Mouse (Mus musculus) left cerebral cortex, postnatal 4 days (tissue): ENCODE data around the gene Lmf2. TPM values are rescaled to one million over a fixed set of nuclear protein-coding genes. Genes with fewer than 3 reads are reported as not detected.

Experiments used
- DNase-seq: peaks from one replicate; pipeline ENCODE4 v3.0.0-alpha.2; 2022
- intact Hi-C: fragments of 180-260 bp; cut with DNase I; formaldehyde crosslinking; loops from one replicate; pipeline ENCODE4 v1.15.1; 2025
- microRNA-seq: library from miRNA; unstranded; fragments of <30 nt; microRNA quantifications from one replicate; pipeline ENCODE4 v1.2.0, GENCODE M21; 2022
- total RNA-seq, 2 experiments: library from RNA; stranded (reverse); gene quantifications; 2 replicates each; pipeline ENCODE4 v1.2.3; 2021

Gene Lmf2
- total RNA-seq, 2 experiments from 2014 or later = 22.9 to 36.2 TPM

DNA sequence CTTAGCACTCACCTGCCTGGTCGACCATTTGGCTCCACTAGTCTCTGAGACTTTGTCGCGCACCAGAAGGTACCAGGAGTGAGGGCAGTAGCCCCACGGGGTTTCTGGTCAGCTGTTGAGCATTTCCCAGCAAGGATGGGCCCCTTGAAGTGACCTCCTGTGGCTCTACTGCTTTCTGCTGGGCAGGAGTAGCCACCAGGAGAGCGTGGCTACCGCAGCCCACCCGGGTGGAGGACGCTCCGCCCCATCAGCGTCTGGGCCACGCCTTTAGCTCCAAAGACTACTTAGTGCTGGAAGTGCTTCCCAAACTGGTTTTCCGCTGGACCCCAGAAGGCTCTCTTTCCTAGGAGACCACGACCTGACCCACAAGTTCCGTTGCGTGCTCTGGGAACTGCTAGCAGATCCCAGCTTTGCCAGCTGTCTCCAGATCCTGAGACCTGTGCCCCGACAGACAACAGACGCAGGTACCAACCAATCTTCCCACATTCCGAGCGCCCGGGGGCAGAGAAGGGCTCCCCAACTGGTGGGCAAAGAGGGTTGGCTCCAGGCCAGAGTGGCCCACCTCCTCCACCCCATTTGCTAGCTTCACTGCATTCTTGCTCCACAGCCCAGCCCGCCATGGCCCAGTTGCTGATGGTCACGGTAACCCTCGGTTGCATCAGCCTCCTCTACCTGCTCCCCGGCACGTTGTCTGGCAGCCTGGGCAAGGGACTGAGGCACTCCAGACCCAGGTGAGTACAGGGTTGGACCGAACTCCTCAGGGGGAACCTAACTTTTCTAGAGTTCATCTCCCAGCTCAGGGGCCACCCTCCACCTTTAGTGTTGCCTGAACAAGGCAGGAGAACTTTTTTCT is 32.6 kb downstream of the Lmf2 start, which contains the start of gene Adm2:
Gene Adm2, plus strand, starts transcription at position 51 of the 853 bp plus-strand sequence.
- intact Hi-C loops = no loop called here
- no peak for DNase-seq

DNA sequence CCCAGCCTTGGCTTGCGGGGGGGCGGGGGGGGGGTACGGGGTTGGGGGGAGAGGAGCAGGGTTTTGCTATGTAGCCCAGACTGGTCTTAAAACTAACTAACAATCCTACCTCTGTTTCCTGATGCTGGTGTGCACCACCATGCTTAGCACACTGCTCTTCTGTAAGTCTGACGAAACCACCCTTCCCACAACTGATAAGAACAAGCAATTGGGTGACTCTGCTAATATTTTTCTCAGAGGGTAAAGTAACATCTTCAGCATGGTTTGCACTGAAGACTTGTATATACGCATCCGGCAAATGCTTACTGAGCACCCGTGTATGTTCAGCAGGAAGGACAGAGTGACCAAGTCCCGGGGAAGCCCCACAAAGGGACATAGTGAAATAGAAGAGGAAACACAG is 34.2 kb downstream of the Lmf2 start:
- intact Hi-C loops = no loop called here
- DNase-seq = no peak

DNA sequence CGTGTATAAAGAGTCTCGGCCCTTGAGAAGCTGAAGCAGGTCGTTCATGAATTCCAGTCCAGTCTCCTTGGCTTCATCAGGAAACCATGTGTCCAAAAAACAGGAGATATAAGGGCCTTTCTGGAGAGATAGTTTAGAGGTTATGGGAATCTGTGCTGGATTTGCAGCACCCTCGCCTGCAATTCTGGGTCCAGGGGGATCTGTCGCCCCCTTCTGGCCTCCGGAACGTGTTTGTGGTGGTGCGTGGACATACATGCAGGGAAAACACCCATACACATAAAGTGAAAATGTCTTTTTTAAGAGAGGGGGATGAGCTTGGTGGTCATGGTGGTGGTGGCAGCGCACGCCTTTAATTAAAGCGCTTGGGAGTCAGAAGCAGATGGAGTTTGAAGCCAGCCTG is 39.3 kb downstream of the Lmf2 start:
- intact Hi-C loops = no loop called here
- DNase-seq = no peak

DNA sequence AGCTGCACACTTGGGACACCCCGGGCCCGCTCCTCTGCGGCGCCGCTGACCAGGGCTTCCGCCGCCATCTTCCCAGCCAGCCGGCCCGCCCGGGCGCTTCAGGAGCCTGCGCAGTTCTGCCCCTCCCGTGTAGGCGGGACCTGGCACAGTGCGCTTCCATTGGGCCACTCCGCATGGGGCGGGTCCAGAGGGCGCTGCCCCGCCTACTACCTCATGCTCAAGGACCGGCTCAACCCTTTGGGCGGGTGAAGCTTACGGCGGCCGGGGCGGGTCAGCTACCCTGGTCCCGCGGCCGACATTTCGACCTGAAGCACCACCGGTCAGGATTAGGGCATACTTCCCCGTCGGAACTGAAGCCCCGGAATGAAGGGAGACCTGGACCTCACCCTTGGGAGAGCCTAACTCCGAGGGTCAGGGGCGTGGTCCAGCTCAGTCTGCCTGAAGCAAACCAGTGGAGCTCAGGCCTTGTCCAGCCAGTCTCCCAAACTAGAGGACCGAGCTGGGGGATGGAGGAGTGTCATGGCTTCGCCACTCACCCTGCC is 40.2 kb downstream of the Lmf2 start, which contains the start of gene Sbf1:
Gene Sbf1, minus strand, starts transcription at position 122 of the 542 bp plus-strand sequence.
- intact Hi-C loops = no loop called here

DNA sequence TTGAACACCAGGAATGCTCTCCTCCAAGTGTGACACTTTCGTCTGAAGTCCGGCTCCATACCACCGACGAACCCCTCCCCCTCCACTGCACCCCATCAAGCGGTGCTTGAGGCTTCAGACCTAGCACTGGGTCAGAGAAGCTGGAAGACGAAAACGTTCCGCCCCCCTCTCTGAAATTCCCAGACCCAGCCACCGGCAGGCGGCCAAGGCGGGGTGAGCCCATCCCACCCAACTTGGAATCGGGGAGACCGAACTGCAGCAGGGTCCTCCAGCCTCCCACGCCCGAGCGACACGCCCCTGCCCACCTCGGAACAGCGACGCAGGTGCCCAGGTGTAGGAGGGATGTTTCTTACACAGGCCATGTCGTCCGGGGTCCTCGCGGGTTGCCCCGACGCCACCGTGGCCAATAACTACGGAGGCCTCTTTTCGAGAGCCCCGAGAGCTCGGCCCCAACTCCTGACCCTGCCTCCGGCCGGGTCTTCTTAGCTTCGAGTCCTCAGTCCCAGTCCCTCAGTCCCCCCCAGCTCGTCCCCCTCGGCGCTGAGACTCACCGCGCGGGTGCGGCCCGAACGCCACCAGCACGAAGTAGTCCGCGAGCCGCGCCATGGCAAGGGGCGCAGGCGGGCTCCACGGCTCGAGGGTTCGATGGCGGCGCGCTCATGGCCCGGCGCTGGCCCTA is 40.8 kb downstream of the Lmf2 start:
- intact Hi-C loops = no loop called here
- peak; percentile 49 for DNase-seq

More for the DNA sequence above, 40.2 kb downstream of the Lmf2 start, which contains the start of gene Sbf1:
- peak; percentile 99 for DNase-seq

DNA sequence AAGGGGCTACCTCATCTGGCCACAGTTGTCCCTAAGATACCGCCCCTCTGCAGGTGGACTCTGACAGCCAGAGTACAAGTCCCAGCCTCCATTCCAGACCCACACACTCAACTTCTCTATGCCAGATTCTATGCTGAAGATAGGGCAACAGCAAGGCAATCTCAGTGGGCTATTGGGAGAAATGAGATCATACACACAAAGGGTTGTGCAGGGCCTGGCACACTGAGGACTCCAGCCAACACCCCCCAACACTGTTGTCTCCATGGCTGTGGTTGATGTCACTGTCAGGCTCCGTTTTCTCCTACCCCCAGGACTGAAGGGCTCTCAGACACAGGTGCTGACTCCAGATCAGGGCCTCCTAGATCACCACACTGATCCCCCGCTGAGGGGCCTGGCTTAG is 41.4 kb downstream of the Lmf2 start:
- no peak for DNase-seq
- intact Hi-C loops = no loop called here

DNA sequence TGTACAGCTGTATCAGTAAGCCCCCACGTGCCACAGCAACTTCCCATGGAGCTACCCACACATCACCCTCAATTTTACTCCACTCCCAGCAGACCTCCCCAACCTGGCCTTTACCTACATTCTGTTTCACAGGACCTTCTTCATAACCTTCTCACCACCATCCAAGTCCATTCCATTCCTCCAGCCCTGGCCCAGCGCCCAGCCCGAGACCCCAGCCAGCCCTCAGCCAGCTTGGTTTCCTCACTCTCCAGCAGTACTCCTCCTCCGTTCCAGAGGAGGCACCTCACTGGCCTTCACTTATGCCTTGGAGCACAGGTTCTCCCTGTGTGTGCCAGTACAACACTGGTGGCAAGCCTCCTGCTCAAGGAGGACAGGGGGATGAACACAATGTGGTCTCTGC is 42.1 kb downstream of the Lmf2 start:
- no peak for DNase-seq
- intact Hi-C loops = no loop called here

DNA sequence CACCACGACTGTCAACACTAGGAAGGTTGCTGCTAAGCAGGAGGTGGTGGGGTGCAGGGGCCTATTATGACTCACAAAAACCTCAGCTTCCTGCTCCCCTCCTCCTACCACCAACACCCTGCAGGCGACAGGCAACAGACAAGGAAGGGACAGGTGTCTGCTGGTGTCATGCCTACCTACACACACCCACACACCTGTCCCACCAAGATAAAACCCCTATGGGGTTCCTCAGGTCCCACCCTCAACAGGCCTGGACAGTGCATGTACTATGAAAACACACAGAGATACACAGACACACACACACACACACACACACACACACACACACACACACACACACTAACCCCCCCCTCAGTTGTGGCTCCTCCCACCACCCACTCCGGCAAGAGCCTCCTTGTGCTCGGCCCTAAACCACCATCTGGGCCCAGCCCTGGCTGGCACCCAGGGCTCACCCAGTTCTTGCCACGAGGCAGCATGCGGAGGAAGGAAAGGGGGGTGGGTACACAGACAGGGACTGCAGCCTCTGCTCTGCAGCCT is 45.4 kb downstream of the Lmf2 start:
- peak; percentile 63 for DNase-seq

DNA sequence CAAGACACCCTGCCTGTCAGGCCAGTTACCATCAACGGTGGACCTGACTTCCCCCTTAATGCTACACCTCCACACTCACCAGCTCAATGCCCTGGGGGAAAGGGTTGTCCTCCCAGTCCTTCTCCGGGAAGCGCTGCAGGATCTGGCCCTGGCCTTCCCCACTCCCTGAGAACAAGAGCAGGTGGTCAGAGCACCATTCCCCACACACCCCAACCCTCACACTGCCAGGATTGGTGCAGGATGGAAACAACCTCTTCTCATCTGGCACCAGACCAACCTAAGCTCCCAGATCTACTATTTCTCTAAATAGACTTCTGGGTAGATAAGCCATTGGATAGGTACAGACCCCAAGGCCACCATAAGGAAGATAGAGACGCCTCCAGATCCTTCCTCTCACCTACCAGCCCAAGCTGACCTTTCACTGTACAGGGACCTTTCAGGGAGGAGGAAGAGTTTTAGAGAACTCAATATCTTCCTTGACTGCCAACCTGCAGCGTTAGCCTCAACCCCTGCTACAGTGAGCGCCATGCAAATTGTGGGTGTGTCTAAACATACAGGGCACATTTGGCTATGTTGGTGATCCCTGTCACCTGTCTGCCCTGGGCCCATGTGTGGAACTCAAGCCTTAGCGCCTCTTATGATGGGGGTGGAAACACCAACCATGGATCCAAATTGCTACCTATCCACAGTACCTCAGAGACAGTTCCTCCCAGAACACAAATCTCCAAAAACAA is 46.9 kb downstream of the Lmf2 start:
- no peak for DNase-seq
- intact Hi-C loops = no loop called here

More for the DNA sequence above, 45.4 kb downstream of the Lmf2 start:
- intact Hi-C loops = no loop called here

DNA sequence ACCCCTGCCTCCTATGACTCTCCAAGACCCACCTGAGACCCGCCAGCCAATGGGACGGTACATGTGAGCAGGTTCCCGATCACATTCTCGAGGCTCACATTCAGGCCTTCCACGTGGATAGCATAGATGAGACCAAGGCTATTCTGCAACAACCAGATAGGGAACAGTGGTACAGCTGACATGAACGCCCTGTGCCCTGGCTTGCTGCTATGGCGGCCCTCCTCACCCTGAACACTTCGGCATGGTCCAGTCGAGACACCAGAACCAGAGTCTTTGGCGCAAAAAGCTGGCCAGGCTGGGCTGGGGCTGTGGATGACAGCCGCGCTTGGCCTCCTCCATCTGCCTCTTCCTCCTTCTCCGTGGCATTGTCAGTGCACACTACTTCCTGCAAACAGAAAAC is 48.0 kb downstream of the Lmf2 start:
- intact Hi-C loops = no loop called here
- no peak for DNase-seq

DNA sequence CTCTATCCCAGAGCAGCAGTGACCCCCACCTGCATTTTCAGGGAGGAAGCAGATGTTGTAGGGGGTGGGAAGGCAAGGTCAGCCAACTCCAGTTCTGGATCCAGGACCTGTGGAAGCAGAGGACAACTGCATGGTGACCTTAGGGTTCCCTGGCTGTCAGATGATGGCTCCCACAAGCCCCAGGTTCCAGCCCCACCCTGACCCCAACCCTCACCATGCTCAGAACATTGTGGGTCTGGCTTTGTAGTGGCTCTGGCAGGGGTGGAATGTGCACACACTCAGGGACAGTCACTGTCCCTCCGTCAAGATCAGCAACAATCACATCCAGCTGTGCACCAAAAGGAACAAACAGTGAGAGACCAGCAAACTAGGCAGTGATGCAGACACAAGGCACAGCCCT is 49.5 kb downstream of the Lmf2 start:
- no peak for DNase-seq
- intact Hi-C loops = no loop called here

Small RNA genes lying within 50 kb of the gene (microRNA-seq; reads per million reads assigned to microRNA genes)
- 1.2 reads per million for gene Mir6959

Other genes with a start within 250 kb of the Lmf2 start
- 10 to 100 TPM; 36.9 to 42.1 TPM for gene Tubgcp6, start 232.5 kb downstream of the Lmf2 start, total RNA-seq
- gene Hdac10, start 227.0 kb downstream of the Lmf2 start, total RNA-seq = 10 to 100 TPM; 40.0 to 42.8 TPM
- gene Mapk12, start 215.0 kb downstream of the Lmf2 start, total RNA-seq = 1 to 10 TPM; 4.1 to 5.0 TPM
- gene Mapk11, start 206.0 kb downstream of the Lmf2 start, total RNA-seq = 10 to 100 TPM; 34.4 to 36.6 TPM
- gene Plxnb2, start 174.9 kb downstream of the Lmf2 start, total RNA-seq = 100 to 1,000 TPM; 100 TPM
- gene Dennd6b, start 159.2 kb downstream of the Lmf2 start, total RNA-seq = 10 to 100 TPM; 46.6 to 49.4 TPM
- 100 to 1,000 TPM; 163 to 165 TPM for gene Ppp6r2, start 144.1 kb downstream of the Lmf2 start, total RNA-seq
- gene Sbf1, start 40.3 kb downstream of the Lmf2 start, total RNA-seq = 100 to 1,000 TPM; 192 to 235 TPM
- gene Adm2, start 32.9 kb downstream of the Lmf2 start, total RNA-seq = not detected
- not detected for gene Miox, start 21.3 kb downstream of the Lmf2 start, total RNA-seq
- gene Ncaph2, start 60 bp upstream of the Lmf2 start, total RNA-seq = 10 to 100 TPM; 86.6 to 93.2 TPM
- 10 to 100 TPM; 25.0 to 28.7 TPM for gene Sco2, start 18.2 kb upstream of the Lmf2 start, total RNA-seq
- under 1 TPM; 0.62 to 0.81 TPM for gene Tymp, start 21.4 kb upstream of the Lmf2 start, total RNA-seq
- 1 to 10 TPM; 1.8 to 1.9 TPM for gene Odf3b, start 23.6 kb upstream of the Lmf2 start, total RNA-seq
- not detected for gene Klhdc7b, start 29.3 kb upstream of the Lmf2 start, total RNA-seq
- gene Syce3, start 54.8 kb upstream of the Lmf2 start, total RNA-seq = not detected
- gene Cpt1b, start 70.2 kb upstream of the Lmf2 start, total RNA-seq = 1 to 10 TPM; 4.0 to 7.6 TPM
- 1 to 10 TPM; 1.8 to 3.2 TPM for gene C730034F03Rik, start 73.9 kb upstream of the Lmf2 start, total RNA-seq
- gene Gm44502, start 74.0 kb upstream of the Lmf2 start, total RNA-seq = 1 to 10 TPM in 1 of 2 experiments, under 1 TPM in 1; 0.40 to 1.3 TPM
- gene Chkb, start 74.2 kb upstream of the Lmf2 start, total RNA-seq = 10 to 100 TPM; 75.8 TPM
- gene Mapk8ip2, start 98.3 kb upstream of the Lmf2 start, total RNA-seq = 100 to 1,000 TPM; 155 to 170 TPM
- 10 to 100 TPM; 31.5 to 32.8 TPM for gene Arsa, start 121.8 kb upstream of the Lmf2 start, total RNA-seq
- 100 to 1,000 TPM; 136 to 141 TPM for gene Shank3, start 144.0 kb upstream of the Lmf2 start, total RNA-seq
- 1 to 10 TPM; 5.8 to 5.9 TPM for gene Acr, start 212.7 kb upstream of the Lmf2 start, total RNA-seq
- 10 to 100 TPM; 51.7 to 54.5 TPM for gene Rabl2, start 236.3 kb upstream of the Lmf2 start, total RNA-seq